Mouse (Mus musculus) B cell, adult 2 months (primary cell): ENCODE results near the gene Pax3.

Experiments
- DNase-seq, 2 experiments: peaks; one replicate each; pipeline ENCODE4 v3.0.0; 2022

The Pax3 gene

DNA sequence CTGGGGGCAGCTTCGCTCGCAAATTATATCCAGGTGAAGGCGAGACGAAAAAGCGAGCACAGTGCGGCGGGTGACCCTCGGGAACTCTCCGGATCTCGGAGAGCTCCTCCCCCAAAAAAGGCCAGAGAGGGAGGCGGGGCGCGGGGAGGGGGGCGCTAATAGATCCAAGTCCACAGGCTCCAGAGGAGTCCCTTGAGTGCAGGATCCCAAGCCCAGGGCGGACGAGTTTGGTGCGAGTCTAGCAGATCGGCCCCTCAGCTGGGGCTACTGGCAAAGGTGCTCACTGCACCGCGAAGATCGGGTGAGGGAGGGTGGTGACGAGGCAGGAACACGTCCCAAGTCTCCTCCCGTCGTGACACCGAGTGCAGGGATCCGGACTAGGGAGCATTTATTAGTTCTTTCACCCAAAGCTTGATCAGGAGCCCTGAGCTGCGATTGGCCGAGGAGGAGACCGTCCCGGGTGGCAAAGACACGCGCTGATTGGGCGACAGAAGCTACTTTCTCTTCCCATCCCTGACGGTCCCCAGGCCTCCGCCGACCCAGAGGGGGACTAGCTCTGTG lies at the start of gene Pax3:
Gene Pax3, minus strand, starts transcription at position 384 of the 561 bp plus-strand sequence.
- peak in 1 of 2 experiments; percentile 21 for DNase-seq

DNA sequence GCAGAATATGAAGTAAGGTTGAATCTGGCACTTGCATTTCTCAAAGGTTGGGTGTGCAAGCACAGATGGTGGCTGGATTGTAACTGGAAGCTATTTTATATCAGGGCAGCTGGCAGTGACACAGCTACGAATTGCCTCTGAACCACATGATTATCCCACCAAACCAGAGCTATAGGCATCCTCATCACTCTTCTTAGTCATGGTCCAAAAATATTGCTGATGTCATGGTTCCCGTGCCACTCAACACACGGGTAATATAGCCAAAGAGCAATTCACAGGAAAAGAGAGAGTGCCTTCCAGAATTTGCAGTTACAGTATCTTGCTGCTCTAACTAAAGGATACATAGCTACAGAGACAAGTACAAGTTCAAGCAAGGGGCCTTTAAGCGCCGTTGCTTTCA lies 37.4 kb upstream of the Pax3 start:
- no peak for DNase-seq

DNA sequence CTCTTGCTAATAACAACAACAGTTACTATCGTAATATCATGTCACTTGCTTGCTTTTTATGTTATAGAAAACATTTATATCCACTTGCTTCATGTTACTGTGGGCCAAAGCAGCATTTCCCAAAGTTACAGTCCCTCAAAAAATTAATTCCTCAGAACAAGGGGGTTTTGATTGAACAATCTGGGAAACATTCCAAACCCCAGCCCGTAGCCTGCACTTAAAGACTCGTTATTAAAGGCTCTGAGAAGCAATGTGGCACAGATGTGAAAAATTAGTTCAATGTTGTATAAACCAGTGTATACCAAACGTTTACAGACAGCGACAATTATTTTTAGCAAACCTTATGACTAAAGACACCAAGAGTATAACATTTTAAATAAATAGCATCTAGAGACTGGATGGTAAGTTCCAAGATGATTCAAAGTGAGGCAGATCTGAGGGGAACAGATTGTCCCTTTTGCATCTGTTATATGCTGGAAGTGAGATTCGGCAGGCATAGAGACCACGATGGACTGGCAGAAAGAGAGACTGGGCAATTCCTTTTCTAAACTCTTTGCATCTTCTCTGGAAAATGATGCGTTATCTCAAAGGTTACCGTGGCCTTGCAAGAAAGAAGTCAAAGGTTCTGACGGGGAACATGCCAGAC lies 35.1 kb upstream of the Pax3 start:
- no peak for DNase-seq

DNA sequence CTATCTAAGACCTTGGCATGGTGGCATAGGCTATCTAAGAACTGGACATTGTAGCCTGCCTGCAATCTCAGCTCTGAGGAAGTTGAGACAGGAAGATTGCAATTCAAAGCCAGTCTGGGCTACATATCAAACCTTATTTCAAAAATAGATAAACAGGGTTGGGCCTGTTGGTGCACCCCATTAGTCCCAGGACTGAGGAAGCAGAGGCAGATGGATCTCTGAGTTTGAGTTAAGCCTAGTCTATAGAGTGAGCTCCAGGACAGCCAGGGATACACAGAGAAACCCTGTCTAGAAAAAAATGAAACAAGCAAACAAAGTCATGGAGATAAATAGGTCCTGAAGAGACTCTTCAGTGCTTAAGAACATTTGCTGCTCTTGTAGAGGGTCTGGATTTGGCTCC lies 32.9 kb upstream of the Pax3 start:
- no peak for DNase-seq

DNA sequence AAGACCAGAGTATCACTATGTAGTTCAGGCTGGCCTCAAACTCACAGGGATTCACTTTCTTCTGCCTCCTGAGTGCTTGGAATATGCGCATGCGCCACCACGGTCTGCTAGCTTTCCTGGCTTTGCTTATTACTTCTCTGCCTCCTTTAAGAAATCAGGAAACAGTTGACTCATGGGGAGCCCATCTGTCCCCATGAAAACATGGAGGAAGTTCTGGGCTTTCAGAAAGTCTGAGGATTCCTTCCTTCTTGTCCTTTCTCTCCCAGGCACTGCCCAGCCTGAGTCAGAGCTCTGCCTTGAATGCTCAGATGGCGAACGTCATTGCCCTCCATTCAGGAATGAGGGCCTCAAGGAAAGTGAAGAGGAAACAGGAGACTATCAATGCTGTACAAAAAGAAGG lies 31.8 kb upstream of the Pax3 start:
- no peak for DNase-seq

DNA sequence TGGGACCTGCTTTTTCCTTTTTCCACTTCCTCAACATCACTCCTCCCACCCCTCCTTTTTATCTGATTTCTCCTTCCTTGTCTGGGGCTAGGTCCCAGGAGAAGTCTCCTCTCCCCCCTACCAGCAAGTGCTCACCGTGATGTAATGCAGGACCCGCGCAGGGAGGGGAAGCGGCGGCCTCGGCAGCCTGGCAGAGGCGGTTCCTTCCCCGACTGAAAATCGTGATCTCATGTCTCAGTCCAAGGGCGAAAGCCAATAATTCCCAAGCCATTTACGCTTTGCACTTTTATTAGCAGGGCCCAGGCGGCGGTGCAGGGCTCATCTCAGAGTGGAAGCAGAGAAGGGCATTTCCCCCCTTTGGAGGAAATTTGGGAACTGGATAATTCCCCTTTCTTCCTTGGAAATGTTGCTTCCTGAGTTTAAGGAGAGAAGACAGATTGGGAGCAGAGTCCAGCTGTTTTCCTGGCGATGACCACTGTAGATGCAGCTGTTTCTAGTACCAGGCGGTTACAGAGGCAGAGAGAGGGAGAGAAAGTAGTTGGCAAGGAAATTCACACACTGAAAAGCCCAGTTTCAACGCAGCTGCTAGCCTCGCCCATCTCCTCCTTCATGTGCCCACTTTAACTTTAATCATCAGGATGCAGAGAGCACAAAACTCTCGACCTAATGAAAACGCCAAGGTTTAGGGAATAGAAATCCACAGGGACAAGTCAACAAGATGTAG lies 21.3 kb upstream of the Pax3 start:
- no peak for DNase-seq

DNA sequence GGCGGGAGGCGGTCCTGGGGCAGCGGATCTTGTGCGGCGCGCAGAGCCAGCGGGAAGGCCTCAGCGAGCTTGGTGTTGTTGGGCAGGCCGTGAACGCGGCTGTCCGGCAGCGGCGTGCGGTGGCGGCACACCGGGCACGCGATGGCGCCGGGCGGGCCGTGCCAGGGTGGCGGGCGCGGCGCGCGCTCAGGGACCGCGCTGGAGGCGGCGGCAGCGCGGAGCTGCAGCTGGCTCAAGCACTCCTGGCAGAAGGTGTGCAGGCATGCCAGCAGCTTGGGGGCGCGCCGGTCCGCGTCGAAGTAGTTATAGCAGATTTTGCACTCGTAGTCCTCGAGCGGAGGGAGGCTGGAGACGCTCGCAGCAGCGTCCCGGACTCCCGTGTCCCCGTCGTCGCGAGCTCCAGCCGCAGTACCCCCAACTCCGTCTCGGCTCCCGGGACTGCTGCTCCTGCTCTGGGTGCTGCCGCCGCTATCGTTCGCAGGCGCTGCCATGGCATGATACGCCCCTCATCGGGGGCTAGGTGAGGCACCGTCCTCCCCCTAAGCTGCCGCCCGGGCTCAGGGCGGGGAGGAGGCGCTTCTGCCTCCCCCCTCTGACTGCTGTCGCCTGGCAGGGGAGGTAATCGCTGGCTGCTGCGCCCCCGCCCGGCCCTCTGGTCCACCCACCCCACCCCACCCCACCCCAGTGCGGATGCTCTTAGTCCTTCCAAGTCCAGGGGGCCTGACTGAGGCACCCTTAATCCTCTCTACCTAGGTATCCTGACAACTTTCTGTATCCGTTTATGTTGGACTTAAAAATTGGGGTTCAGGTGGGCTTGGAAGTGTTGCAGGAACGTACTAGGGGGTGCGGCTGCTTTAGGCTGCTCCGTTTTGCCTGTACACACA lies 20.5 kb upstream of the Pax3 start:
- DNase-seq = no peak

- no peak for DNase-seq
Observed at GRCm38 (mm10) chr1:78216509-78217141, 19.7 kb upstream of the Pax3 start.

DNA sequence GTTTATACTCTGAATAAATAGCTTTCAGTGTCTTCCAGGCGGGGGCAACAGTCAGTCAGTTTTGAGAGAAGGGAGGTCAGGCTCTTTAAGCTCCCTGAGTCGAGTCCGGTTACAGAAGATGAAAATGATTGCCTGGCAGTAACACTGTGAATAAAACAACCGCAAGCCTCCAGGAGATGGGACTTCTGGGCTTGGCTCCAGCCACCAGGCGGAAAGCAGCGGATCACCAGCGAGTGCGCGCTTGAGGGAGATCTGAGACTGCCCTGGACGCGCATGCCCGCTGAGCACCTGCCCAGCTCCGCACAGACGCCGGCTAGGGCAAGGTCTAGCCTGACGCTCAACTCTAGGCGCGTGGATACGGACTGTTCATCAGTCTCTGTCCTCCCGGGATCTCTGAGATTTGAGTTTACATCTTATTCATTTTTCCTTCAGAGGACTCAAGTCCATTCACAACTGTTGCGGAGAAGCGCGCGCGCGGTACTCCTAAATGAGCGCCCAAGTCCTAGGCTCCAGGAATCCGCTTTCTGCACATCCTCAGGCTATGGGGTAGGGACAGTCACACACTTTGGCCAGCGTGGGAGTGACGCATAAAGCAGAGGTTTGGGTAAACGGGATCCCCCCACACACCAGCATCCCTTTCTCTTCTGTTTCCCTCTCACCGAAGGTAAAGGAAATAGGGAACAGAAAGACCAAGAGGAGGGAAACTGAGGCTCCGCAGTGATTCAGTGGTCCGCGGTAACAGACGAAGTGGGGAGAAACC lies 19.0 kb upstream of the Pax3 start:
- DNase-seq = no peak

DNA sequence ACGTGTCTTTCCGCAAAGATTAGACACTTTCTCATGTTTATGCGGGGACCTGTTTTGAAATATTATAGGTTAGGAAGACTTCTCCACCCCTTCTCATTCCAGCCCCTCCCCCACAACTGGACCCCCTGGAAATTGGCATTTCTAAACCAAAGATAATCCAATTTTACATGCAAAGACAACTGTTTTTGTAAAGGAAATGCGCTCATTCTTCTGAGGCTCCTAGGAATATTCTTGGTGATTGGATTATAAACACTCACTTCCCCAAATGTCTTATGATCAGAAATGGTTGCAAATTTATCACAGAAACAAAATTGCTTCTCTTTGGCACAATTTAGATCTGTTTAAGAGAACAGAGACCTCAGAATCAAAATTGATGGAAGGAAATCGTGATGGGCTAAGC lies 14.1 kb upstream of the Pax3 start:
- no peak for DNase-seq

- DNase-seq = no peak
Observed at GRCm38 (mm10) chr1:78210568-78210967, 13.6 kb upstream of the Pax3 start.

GRCm38 (mm10) chr1:78208281-78208814 lies 11.4 kb upstream of the Pax3 start:
- DNase-seq = no peak

- DNase-seq = no peak
Observed at GRCm38 (mm10) chr1:78204341-78204740, 7.4 kb upstream of the Pax3 start.

- DNase-seq = no peak
Observed at GRCm38 (mm10) chr1:78203622-78204211, 6.8 kb upstream of the Pax3 start.

DNA sequence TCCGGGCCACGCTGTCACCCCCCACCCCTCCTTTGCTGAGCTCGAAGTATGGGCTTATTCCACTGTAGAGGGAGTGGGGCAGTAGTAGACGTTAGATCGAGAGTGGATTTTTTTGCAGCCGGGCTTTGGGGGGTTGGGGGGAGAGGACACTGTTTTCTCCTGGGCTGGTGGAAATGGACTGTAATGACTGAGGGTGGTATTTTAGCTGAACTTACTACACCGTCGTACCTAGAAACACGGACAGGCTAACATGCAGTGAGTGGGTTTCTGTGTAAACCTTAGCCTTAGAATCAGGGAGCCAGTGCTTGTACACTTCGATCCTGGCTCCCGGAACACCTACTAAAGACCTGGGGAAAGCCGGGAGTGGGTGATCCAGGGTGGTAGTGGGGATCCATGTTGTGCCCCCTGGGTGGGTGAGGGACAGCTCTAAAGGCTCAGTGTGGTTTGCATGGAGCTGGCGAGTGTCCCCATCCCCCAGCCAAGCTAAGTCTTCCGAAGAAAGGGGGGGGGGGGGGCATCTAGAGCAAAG lies 6.2 kb upstream of the Pax3 start:
- no peak for DNase-seq

DNA sequence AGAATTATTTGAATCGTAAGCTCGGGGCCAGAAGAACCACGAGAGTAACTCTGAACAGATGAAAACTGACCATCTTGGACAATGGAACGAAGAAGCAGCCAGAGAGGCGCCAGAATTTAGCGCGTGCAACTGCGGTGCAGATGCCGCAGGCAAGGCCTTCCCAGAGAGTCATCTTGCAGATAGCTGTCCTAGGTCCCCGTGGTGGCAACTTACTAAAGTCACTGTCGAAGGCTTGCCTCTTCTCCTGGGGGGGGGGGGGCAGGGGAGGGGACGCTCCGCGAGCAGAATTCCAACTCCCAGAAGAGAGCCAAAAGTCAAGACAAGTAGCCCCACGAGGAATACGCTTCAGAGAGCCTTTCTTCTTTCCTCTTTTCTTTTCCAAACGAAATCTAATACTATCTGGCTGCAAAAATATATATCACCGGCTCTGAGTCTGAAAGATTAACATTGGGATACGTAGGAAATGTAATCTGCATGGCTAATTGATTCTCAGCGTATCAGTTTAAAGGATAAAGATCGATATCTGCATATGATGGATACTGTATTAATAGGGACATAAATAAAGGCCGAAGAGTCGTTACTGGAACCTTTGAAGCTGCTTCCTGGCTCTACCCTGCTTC lies 5.6 kb upstream of the Pax3 start:
- DNase-seq = no peak

DNA sequence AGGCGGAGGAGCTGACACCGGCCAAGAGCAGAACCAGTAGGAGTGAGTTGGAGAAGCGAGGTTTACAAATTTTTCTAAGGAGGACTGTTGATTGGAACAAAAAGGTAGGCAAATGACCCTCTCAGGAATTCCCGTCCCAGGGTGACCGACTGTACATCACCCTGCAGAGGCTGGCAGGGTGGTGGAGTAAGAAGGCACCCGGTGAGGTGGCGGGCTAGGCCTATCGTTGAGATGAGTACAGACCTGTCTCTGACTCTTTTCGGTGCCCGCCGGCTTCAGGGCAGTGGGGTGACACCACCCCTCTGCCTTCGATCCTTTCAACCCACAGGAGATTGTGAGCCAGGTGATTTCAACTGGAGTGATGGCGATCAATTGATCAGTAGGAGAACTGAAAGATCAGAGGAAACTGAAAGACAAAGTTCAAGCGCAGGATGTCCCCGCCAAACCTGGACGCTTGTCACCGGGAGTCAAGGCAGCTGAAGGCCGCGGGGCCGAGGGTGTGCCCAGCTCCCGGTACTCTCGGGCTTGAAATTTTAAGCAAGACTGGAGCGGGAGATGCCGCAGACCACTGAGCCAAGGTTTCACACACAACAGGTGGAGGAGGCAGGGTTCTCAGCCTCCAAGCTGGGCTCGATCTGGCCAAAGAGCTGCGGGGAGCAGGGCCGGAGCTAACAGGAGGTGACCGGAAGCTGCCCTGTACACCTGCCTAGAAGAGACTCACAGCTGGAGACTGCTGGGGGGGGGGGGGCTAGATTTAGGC lies 4.5 kb upstream of the Pax3 start:
- peak in 1 of 2 experiments; percentile 34 for DNase-seq

DNA sequence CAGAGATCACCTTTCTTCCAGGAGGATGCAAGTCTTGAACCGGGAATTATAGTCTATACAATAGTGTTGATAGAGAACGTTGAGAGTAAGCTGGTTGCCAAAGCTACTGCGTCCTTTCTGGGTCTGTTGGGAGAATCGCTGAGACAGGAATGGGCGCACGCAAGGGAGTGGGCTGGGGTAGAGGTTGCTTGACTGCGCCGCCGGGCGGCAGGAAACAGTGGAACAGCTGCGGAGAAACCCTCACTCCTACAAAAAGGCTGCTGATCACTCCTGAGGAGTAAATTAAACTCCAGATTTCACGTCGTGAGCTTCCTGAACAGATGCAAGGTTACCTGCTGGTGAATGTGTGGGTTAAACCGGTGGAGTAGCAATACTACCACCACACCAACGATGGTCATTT lies 3.3 kb upstream of the Pax3 start:
- no peak for DNase-seq

DNA sequence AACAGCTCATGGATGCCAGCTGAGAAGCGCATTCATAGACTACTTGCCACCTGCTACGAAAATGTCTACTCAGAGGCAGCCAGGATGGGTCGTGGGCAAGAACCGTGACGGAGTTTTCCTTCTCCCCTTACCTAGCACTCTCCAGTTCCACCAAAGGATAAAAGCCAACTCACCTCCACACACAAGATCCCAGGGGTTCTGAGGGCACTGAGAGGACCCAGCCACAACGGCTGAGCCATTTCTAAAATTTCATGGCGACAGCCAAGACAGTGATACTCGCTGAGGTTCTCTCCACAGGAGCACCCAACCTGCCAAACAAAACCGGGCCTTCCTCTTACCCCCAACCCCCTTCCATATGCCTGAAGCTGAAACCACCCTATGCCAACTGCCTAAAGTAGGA lies 2.3 kb upstream of the Pax3 start:
- DNase-seq = no peak
